Mouse (Mus musculus) stomach, embryonic 15.5 days (tissue): ENCODE measurements at regions not wholly inside any gene's neighbourhood (a gene's known extent, or its start where the extent isn't known, plus 50 kb on each side); places are given as distances from the start of the nearest gene placed in this dataset.

ENCODE experiments used
- ATAC-seq: fragments of 200-750 bp; cut with Nextera tagmentation; 2 replicates; pipeline ENCODE4 v1.8.0; 2017; ENCODE audit warnings: low read depth, moderate number of reproducible peaks, moderate TSS enrichment; ENCODE audit not compliant: insufficient read depth, low FRiP score
- H3K27ac ChIP-seq: fragments of 300-500 bp; sonication (generic); 2 replicates; pipeline ENCODE4 v1.5.1; 2015; ENCODE audit warnings: mild to moderate bottlenecking, inconsistent platforms
- H3K27me3 ChIP-seq: fragments of 300-500 bp; sonication (generic); replicated peaks from 2 replicates; pipeline ENCODE4 v1.6.1; 2015; ENCODE audit warnings: inconsistent platforms
- H3K36me3 ChIP-seq: fragments of 300-500 bp; sonication (generic); 2 replicates; pipeline ENCODE4 v1.6.1; 2015; ENCODE audit warnings: inconsistent platforms
- H3K4me1 ChIP-seq: fragments of 300-500 bp; sonication (generic); 2 replicates; pipeline ENCODE4 v1.6.1; 2015; ENCODE audit warnings: inconsistent platforms
- H3K4me2 ChIP-seq: fragments of 300-500 bp; sonication (generic); 2 replicates; pipeline ENCODE4 v1.6.1; 2015; ENCODE audit warnings: mild to moderate bottlenecking, inconsistent platforms
- H3K4me3 ChIP-seq: fragments of 300-500 bp; sonication (generic); replicated peaks from 2 replicates; pipeline ENCODE4 v1.5.1; 2015; ENCODE audit warnings: inconsistent platforms
- H3K9ac ChIP-seq: fragments of 300-500 bp; sonication (generic); 2 replicates; pipeline ENCODE4 v1.6.1; 2015; ENCODE audit warnings: inconsistent platforms
- H3K9me3 ChIP-seq: fragments of 300-500 bp; sonication (generic); 2 replicates; pipeline ENCODE4 v1.6.1; 2016; ENCODE audit warnings: inconsistent platforms
- WGBS: fragments of 180-500 bp; shearing (Covaris S2); methylation state at CpG from one replicate; pipeline ENCODE4 v1.1.7; 2015; 5-methylcytosine and 5-hydroxymethylcytosine counted together

- 32% methylated on average over 2 of the region's 2 CpGs for WGBS
- no peak overlapping the region for H3K4me2 ChIP-seq
- H3K27ac ChIP-seq = no peak overlapping the region
- H3K4me1 ChIP-seq = no peaks in the 10 kb centered on the region
- no peak overlapping the region for H3K4me3 ChIP-seq
- ATAC-seq = no peak
- no peaks in the 10 kb centered on the region for H3K27me3 ChIP-seq
- no peak overlapping the region for H3K9ac ChIP-seq
- H3K9me3 ChIP-seq = no peaks in the 10 kb centered on the region
- no peaks in the 10 kb centered on the region for H3K36me3 ChIP-seq
Observed at GRCm38 (mm10) chr10:8070472-8070871, 114.4 kb upstream of the Tab2 start.

GRCm38 (mm10) chr10:8066926-8067325 lies 110.9 kb upstream of the Tab2 start:
- H3K4me2 ChIP-seq = no peak overlapping the region
- H3K9me3 ChIP-seq = no peaks in the 10 kb centered on the region
- no peak overlapping the region for H3K4me3 ChIP-seq
- no peaks in the 10 kb centered on the region for H3K4me1 ChIP-seq
- no peak overlapping the region for H3K27ac ChIP-seq
- H3K9ac ChIP-seq = no peak overlapping the region
- H3K27me3 ChIP-seq = no peaks in the 10 kb centered on the region
- 57% methylated on average over 3 of the region's 3 CpGs for WGBS
- no peak for ATAC-seq
- no peaks in the 10 kb centered on the region for H3K36me3 ChIP-seq

GRCm38 (mm10) chr10:8065746-8066145 lies 109.7 kb upstream of the Tab2 start:
- H3K27ac ChIP-seq = no peak overlapping the region
- no peaks in the 10 kb centered on the region for H3K4me1 ChIP-seq
- H3K27me3 ChIP-seq = no peaks in the 10 kb centered on the region
- WGBS = 82% methylated on average over 8 of the region's 8 CpGs
- no peak overlapping the region for H3K9ac ChIP-seq
- no peak overlapping the region for H3K4me2 ChIP-seq
- H3K4me3 ChIP-seq = no peak overlapping the region
- no peak for ATAC-seq
- no peaks in the 10 kb centered on the region for H3K9me3 ChIP-seq
- no peaks in the 10 kb centered on the region for H3K36me3 ChIP-seq

GRCm38 (mm10) chr10:8064281-8064680 lies 108.3 kb upstream of the Tab2 start:
- Histone ChIP-seq H3K4me3 (no peak overlapping the region), H3K27me3 (no peaks in the 10 kb centered on the region), H3K27ac (no peak overlapping the region), H3K4me2 (no peak overlapping the region), H3K36me3 (no peaks in the 10 kb centered on the region), H3K9me3 (no peaks in the 10 kb centered on the region), H3K4me1 (no peaks in the 10 kb centered on the region), H3K9ac (no peak overlapping the region)
- ATAC-seq = no peak
- 78% methylated on average over 2 of the region's 2 CpGs for WGBS

GRCm38 (mm10) chr10:8063458-8064090 lies 107.5 kb upstream of the Tab2 start:
- H3K9ac ChIP-seq = no peak overlapping the region
- no peaks in the 10 kb centered on the region for H3K36me3 ChIP-seq
- 78% methylated on average over 5 of the region's 5 CpGs for WGBS
- H3K27ac ChIP-seq = no peak overlapping the region
- no peaks in the 10 kb centered on the region for H3K9me3 ChIP-seq
- no peaks in the 10 kb centered on the region for H3K27me3 ChIP-seq
- no peaks in the 10 kb centered on the region for H3K4me1 ChIP-seq
- no peak for ATAC-seq
- no peak overlapping the region for H3K4me3 ChIP-seq
- H3K4me2 ChIP-seq = no peak overlapping the region

GRCm38 (mm10) chr10:8060987-8061386 lies 105.0 kb upstream of the Tab2 start:
- Histone ChIP-seq H3K27me3 (no peaks in the 10 kb centered on the region), H3K9ac (no peak overlapping the region), H3K4me1 (no peaks in the 10 kb centered on the region), H3K27ac (no peak overlapping the region), H3K9me3 (no peaks in the 10 kb centered on the region), H3K4me3 (no peak overlapping the region), H3K4me2 (no peak overlapping the region), H3K36me3 (no peaks in the 10 kb centered on the region)
- no peak for ATAC-seq

- Histone ChIP-seq H3K9ac (no peak overlapping the region), H3K9me3 (no peaks in the 10 kb centered on the region), H3K36me3 (no peaks in the 10 kb centered on the region), H3K4me3 (no peak overlapping the region), H3K27ac (no peak overlapping the region), H3K4me2 (no peak overlapping the region), H3K4me1 (no peaks in the 10 kb centered on the region), H3K27me3 (no peaks in the 10 kb centered on the region)
- ATAC-seq = no peak
- WGBS = 78% methylated on average over 1 of the region's 1 CpGs
Observed at GRCm38 (mm10) chr10:8059769-8060168, 103.7 kb upstream of the Tab2 start.

GRCm38 (mm10) chr10:8057855-8058254 lies 101.8 kb upstream of the Tab2 start:
- Histone ChIP-seq H3K9me3 (no peaks in the 10 kb centered on the region), H3K9ac (no peak overlapping the region), H3K27me3 (no peaks in the 10 kb centered on the region), H3K4me1 (no peaks in the 10 kb centered on the region), H3K27ac (no peak overlapping the region), H3K4me2 (no peak overlapping the region), H3K4me3 (no peak overlapping the region), H3K36me3 (no peaks in the 10 kb centered on the region)
- 0 out of 2 replicates have a peak, but pooled peaks have one; percentile 22 for ATAC-seq
- WGBS = 63% methylated on average over 5 of the region's 5 CpGs

- Histone ChIP-seq H3K4me3 (no peak overlapping the region), H3K27me3 (no peaks in the 10 kb centered on the region), H3K36me3 (no peaks in the 10 kb centered on the region), H3K9ac (no peak overlapping the region), H3K4me1 (no peaks in the 10 kb centered on the region), H3K9me3 (no peaks in the 10 kb centered on the region), H3K4me2 (no peak overlapping the region), H3K27ac (no peak overlapping the region)
- WGBS = 69% methylated on average over 6 of the region's 6 CpGs
- ATAC-seq = no peak
Observed at GRCm38 (mm10) chr10:8055293-8055692, 99.3 kb upstream of the Tab2 start.

- H3K27ac ChIP-seq = no peak overlapping the region
- H3K9me3 ChIP-seq = no peaks in the 10 kb centered on the region
- no peak overlapping the region for H3K4me2 ChIP-seq
- no peaks in the 10 kb centered on the region for H3K4me1 ChIP-seq
- no peaks in the 10 kb centered on the region for H3K27me3 ChIP-seq
- 71% methylated on average over 3 of the region's 3 CpGs for WGBS
- H3K4me3 ChIP-seq = no peak overlapping the region
- peak; percentile 50 for ATAC-seq
- H3K36me3 ChIP-seq = no peaks in the 10 kb centered on the region
- no peak overlapping the region for H3K9ac ChIP-seq
Observed at GRCm38 (mm10) chr10:8043416-8044163, 87.6 kb upstream of the Tab2 start.

GRCm38 (mm10) chr10:8042306-8042705 lies 86.3 kb upstream of the Tab2 start:
- Histone ChIP-seq H3K27ac (no peak overlapping the region), H3K4me3 (no peak overlapping the region), H3K4me1 (no peaks in the 10 kb centered on the region), H3K36me3 (no peaks in the 10 kb centered on the region), H3K27me3 (no peaks in the 10 kb centered on the region), H3K9me3 (no peaks in the 10 kb centered on the region), H3K4me2 (no peak overlapping the region), H3K9ac (no peak overlapping the region)
- ATAC-seq = no peak
- 82% methylated on average over 6 of the region's 6 CpGs for WGBS

- WGBS = 55% methylated on average over 8 of the region's 8 CpGs
- H3K27ac ChIP-seq = no peak overlapping the region
- H3K36me3 ChIP-seq = no peaks in the 10 kb centered on the region
- no peaks in the 10 kb centered on the region for H3K4me1 ChIP-seq
- H3K9me3 ChIP-seq = no peaks in the 10 kb centered on the region
- no peak for ATAC-seq
- no peaks in the 10 kb centered on the region for H3K27me3 ChIP-seq
- no peak overlapping the region for H3K4me2 ChIP-seq
- no peak overlapping the region for H3K4me3 ChIP-seq
- H3K9ac ChIP-seq = no peak overlapping the region
Observed at GRCm38 (mm10) chr10:8041790-8042189, 85.8 kb upstream of the Tab2 start.
